Mouse (Mus musculus) adrenal gland, postnatal 36 days (tissue): ENCODE data around the gene Nuak2. TPM values are rescaled to one million over a fixed set of nuclear protein-coding genes. Genes with fewer than 3 reads are reported as not detected.
A peak's percentile ranks its signal among the peaks of the same experiment; 100 is the strongest.
"Not testable (repeated sequence)": the region's sequence is repeated elsewhere in the genome, so short reads cannot be mapped to it uniquely, and the experiment has no call there.

ENCODE experiments used
- DNase-seq, 2 experiments: peaks; one replicate each; pipeline ENCODE4 v3.0.0; 2021; ENCODE audit warnings: mixed read lengths in 1 of 2
- total RNA-seq, 2 experiments: library from RNA; stranded (reverse); gene quantifications; 2 replicates each; pipeline ENCODE4 v1.2.3; 2021

Nuak2 gene
- total RNA-seq, 2 experiments from 2014 or later: 2.8 to 4.9 TPM

GRCm38 (mm10) chr1:132328565-132328964 is 12.6 kb downstream of the Nuak2 start:
- DNase-seq: no peak

GRCm38 (mm10) chr1:132329656-132330055 is 13.7 kb downstream of the Nuak2 start:
- DNase-seq: no peak

GRCm38 (mm10) chr1:132330397-132330796 is 14.5 kb downstream of the Nuak2 start:
- DNase-seq: no peak

- DNase-seq: no peak
These were observed 15.4 kb downstream of the Nuak2 start for GRCm38 (mm10) chr1:132331283-132331682.

GRCm38 (mm10) chr1:132333201-132333600 is 17.3 kb downstream of the Nuak2 start:
- DNase-seq: no peak

- peak; percentile 21 to 61 for DNase-seq
These were observed 17.8 kb downstream of the Nuak2 start for GRCm38 (mm10) chr1:132333675-132334141.

- no peak for DNase-seq
These were observed 18.4 kb downstream of the Nuak2 start for GRCm38 (mm10) chr1:132334178-132334801.

GRCm38 (mm10) chr1:132335378-132335965 is 19.5 kb downstream of the Nuak2 start:
- DNase-seq: peak; percentile 28 to 54

GRCm38 (mm10) chr1:132336921-132337320 is 21.0 kb downstream of the Nuak2 start:
- DNase-seq: no peak

GRCm38 (mm10) chr1:132338027-132338660 is 22.2 kb downstream of the Nuak2 start:
- DNase-seq: no peak

GRCm38 (mm10) chr1:132341731-132342501 is 26.0 kb downstream of the Nuak2 start:
- peak; percentile 54 to 76 for DNase-seq

GRCm38 (mm10) chr1:132342518-132342917 is 26.6 kb downstream of the Nuak2 start:
- DNase-seq: no peak

- no peak for DNase-seq
These were observed 27.3 kb downstream of the Nuak2 start for GRCm38 (mm10) chr1:132343191-132343590.

GRCm38 (mm10) chr1:132343656-132344055 is 27.7 kb downstream of the Nuak2 start:
- DNase-seq: no peak

GRCm38 (mm10) chr1:132345514-132345913 is 29.6 kb downstream of the Nuak2 start:
- no peak for DNase-seq

- peak; percentile 30 to 52 for DNase-seq
These were observed 30.4 kb downstream of the Nuak2 start for GRCm38 (mm10) chr1:132346134-132346851.

- DNase-seq: no peak
These were observed 31.0 kb downstream of the Nuak2 start for GRCm38 (mm10) chr1:132346951-132347350.

GRCm38 (mm10) chr1:132348401-132348800 is 32.5 kb downstream of the Nuak2 start:
- DNase-seq: no peak

GRCm38 (mm10) chr1:132349049-132349448 is 33.1 kb downstream of the Nuak2 start:
- DNase-seq: not testable (repeated sequence)

- DNase-seq: not testable (repeated sequence)
These were observed 33.7 kb downstream of the Nuak2 start for GRCm38 (mm10) chr1:132349601-132350000.

GRCm38 (mm10) chr1:132351058-132351457 is 35.1 kb downstream of the Nuak2 start:
- no peak for DNase-seq

- no peak for DNase-seq
These were observed 37.5 kb downstream of the Nuak2 start for GRCm38 (mm10) chr1:132353389-132353788.
